Mouse (Mus musculus): Measurements from ENCODE around the gene Nob1.
A peak's percentile ranks its signal among the peaks of the same experiment; 100 is the strongest.

The Nob1 gene

GRCm38 (mm10) chr8:107424597-107425229 lies at the start of gene Nob1:
Gene Nob1 (minus strand): TSS chr8:107425051.
- peak; percentile 97 to 98 for DNase-seq

- no peak for DNase-seq
Observed at GRCm38 (mm10) chr8:107473369-107473768, 48.5 kb upstream of the Nob1 start.

GRCm38 (mm10) chr8:107472403-107473100 lies 47.7 kb upstream of the Nob1 start:
- no peak for DNase-seq

GRCm38 (mm10) chr8:107470302-107470701 lies 45.5 kb upstream of the Nob1 start:
- no peak for DNase-seq

GRCm38 (mm10) chr8:107468811-107469302 lies 44.0 kb upstream of the Nob1 start:
- DNase-seq: no peak

GRCm38 (mm10) chr8:107466642-107467041 lies 41.8 kb upstream of the Nob1 start:
- no peak for DNase-seq

GRCm38 (mm10) chr8:107465332-107465990 lies 40.6 kb upstream of the Nob1 start:
- DNase-seq: no peak

- DNase-seq: no peak
Observed at GRCm38 (mm10) chr8:107462423-107462822, 37.6 kb upstream of the Nob1 start.

- DNase-seq: no peak
Observed at GRCm38 (mm10) chr8:107458281-107458680, 33.4 kb upstream of the Nob1 start.

GRCm38 (mm10) chr8:107457725-107458124 lies 32.9 kb upstream of the Nob1 start:
- no peak for DNase-seq

- peak; percentile 33 to 42 for DNase-seq
Observed at GRCm38 (mm10) chr8:107455268-107455667, 30.4 kb upstream of the Nob1 start.

GRCm38 (mm10) chr8:107453386-107453785 lies 28.5 kb upstream of the Nob1 start:
- DNase-seq: no peak

- no peak for DNase-seq
Observed at GRCm38 (mm10) chr8:107451414-107452066, 26.7 kb upstream of the Nob1 start.

- DNase-seq: no peak
Observed at GRCm38 (mm10) chr8:107449655-107450054, 24.8 kb upstream of the Nob1 start.

- DNase-seq: no peak
Observed at GRCm38 (mm10) chr8:107449130-107449529, 24.3 kb upstream of the Nob1 start.

GRCm38 (mm10) chr8:107448382-107448889 lies 23.6 kb upstream of the Nob1 start:
- no peak for DNase-seq

- DNase-seq: no peak
Observed at GRCm38 (mm10) chr8:107447713-107448112, 22.9 kb upstream of the Nob1 start.

- no peak for DNase-seq
Observed at GRCm38 (mm10) chr8:107444626-107445025, 19.8 kb upstream of the Nob1 start.

GRCm38 (mm10) chr8:107439880-107440625 lies 15.2 kb upstream of the Nob1 start:
- no peak for DNase-seq

GRCm38 (mm10) chr8:107437711-107438110 lies 12.9 kb upstream of the Nob1 start:
- no peak for DNase-seq

- peak in 1 of 2 experiments; percentile 20 for DNase-seq
Observed at GRCm38 (mm10) chr8:107436841-107437421, 12.1 kb upstream of the Nob1 start.
